Mouse (Mus musculus) heart, postnatal 4 days (tissue): ENCODE data around the gene Pik3cd. TPM values are rescaled to one million over a fixed set of nuclear protein-coding genes. Genes with fewer than 3 reads are reported as not detected.

Experiments
- DNase-seq: peaks from one replicate; pipeline ENCODE4 v3.0.0; 2021
- total RNA-seq, 2 experiments: library from RNA; stranded (reverse); gene quantifications; 2 replicates each; pipeline ENCODE4 v1.2.3; 2021

The Pik3cd gene
- total RNA-seq, 2 experiments from 2014 or later, result 3.1 to 4.5 TPM

DNA sequence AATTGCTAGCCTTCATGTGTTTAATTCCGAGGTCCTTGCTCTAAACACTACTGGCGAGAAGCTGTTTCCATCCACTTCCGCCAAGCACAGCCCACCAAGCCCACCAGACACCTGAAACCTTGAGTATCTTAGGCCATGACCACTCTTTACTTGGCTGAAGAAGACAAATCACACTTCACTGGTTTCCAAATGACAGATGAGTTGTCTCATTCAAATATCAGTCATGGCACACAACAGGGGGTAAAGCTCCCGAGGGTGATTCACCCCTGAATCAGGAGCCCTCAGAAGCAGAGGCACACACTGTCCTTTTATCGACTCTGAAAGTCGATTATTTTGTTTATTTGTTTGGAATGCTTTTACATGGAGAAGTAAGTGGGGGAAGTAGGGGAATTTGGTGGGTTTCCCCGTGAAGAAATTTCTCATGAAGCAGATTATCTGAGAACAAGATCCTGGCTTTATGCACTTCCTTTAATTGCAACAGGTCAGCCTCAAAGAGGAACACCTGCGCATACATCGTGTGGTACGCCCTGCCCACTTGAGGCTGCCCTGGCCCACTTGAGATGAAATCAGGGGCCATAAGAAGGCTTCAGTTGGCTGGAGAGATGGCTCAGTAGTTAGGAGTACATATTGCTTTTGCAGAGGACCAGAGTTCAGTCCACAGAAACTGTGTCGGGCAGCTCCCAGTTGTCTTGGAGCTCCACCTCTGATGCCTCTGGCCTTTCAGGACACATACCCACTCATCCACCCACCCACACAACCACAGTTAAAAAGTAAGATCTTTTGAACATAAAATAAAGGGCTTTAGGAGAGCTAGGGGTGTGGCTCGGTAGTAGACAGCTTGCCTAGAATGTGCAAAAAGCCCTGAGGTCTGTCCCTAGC, 12.3 kb downstream of the Pik3cd start:
- no peak for DNase-seq

DNA sequence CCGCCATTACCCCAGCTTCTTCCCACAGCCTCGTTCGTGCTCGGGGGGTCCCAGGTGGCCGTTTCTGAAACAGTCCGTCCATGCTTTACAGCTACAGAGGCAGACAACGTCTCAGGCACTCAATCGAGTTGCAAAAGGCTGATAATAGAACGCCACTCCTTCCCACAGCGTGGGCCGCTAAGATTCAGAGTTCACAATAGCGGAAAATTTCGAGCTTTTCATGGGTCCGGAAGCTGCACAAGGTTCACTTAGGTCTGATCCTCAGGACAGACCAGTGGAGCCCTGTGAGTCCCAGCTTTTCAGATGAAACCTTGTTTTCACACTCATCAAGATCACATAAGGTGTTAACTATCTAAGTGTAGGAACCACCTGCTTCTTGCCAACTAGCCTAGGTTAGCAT, 13.5 kb downstream of the Pik3cd start:
- DNase-seq, result no peak

DNA sequence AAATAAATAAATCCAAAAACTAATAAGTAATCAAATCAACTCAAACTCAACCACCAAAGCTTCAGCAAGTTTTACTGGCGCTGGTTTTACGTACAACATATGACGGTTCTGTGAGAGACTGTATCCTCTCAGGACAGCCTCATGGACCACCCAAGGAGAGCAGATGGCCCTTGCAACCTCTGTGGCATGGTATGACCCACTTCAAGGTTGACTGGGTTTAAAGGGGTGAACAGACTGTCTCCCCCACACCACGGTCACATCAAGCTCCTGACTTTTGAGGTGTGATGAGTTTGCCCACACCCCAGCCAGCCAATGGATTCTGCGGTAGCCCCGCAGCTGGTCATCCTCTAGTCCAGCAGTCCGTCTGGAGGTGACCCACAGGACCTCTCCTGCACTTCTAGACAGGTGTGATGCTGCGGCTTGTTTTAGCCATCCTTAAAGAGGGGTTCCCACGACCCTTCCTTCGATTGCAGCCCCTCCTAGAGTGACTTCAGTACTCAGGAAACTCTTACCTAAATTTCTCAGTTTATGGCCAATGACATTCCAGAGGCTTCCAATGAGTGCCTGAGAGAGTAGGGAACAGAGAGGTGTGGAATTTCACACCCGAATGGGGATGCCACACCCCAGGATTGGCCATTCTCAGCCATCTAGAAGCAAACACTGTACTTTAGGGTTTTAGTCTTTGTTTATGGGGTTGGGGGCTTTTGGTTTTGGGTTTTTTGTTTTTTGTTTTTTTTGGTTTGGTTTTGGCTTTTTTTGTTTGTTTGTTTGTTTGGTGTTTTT, 17.3 kb downstream of the Pik3cd start:
- no peak for DNase-seq

DNA sequence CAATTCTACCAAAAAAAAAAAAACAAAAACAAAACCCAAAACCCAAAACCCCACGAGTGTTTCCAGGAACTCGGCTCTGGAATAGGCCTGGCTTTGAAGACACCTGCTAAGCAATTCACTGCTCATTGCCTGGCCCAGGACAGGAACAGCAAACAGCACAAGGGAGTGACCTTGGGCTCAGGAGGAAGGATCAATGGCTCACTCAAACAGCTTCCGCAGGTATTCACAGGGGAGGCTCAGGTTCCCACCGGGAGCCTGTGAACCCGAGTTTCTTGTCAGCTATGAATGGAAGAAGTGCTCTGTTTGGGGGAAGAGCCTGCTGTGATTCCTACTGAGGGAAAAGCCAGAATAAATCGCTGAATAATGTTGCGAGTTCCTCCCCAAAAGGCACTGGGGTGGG, 18.5 kb downstream of the Pik3cd start:
- DNase-seq, result no peak

DNA sequence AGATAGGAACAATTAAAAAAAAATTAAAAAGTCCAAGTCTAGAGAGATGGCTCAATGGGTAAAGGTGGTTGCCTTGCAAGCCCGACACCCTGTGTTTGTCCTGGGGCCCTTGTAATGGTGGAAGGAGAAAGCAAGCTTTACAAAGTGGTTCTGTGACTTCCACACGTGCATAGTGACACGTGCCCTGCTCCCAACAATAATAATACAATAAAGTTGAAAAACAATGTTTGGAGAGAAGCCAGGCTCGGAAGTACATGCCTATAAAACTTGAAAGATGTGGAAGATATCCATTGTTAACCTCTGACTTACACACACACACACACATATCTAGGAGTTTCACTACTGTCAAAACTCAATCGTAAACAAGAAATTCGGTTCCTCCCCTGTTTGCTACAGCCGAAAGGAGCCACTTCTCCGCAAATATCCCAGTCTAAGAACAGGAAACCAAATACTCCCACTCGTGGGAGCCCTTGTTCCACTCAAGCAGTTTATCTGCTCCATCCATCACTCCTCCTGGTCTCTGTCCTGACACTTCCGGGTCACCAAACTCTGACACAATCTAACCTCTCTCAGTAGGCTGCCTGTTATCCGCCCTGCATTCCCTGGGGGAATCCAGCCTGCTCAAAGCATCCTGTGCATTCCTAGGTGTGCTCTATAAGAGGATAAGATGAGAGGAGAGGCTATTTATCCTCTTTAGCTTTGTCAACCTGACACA, 23.2 kb downstream of the Pik3cd start:
- DNase-seq, result no peak

DNA sequence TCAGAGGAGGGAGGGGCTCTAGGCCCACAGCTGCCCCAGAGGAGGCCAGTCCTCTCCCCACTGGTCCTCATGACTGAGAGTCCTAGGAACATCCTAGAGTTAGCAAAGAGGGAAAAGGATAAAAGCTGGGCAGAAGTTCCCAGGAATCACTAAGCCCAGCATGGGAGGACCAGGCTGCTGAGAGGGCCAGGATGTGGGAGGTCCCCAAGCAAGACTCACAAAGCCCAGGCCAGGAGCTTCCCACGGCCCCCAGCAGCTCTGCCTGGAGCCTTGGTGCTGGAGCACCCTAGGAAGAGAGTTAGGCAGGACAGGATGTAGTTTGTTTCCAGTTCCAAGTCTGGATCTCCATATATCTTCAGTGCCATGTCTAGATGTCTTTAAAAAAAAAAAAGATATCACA, 24.4 kb downstream of the Pik3cd start:
- DNase-seq, result no peak

DNA sequence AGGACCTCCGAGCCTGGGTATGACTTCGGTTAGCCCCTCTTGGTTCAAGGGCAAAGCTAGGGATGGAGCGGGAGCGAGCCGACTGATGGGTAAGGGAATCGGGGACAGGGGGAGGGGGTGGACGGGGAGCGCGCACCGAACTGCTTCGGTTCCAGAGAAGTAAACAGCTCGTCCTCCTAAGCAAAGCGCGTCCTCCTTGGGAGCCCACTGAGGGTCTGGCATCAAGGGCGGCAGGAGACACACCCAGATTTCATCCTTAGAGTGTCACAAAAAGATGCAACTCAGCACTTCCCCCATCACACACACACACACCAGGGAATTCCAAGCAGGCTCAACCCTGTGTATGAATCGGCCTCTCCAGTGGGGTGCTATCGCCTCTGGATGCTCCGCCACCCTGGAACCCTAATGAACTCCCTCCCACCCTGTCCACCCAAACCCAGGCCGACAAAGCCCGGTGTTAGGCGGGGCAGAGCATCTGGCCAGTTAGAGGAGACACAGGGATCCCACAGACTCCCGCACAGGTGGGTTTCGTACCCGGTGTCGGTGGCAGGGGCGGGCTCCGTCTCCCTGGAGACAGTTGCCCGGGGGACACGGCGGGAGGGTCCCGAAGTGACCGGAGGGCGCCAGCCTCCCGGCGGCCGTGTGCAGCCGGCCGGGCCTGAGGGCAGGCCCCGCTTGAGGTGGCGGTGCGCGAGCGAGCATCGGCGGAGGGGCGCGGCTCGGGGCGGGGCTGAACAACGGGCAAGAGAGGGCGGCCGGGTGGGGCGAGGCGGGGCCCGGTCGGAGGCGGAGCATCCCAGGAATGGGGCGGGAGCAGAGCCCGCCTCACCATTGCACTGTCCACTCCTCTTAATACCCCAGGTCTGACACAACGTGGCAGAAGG, 26.8 kb downstream of the Pik3cd start:
- DNase-seq, result peak; percentile 85

DNA sequence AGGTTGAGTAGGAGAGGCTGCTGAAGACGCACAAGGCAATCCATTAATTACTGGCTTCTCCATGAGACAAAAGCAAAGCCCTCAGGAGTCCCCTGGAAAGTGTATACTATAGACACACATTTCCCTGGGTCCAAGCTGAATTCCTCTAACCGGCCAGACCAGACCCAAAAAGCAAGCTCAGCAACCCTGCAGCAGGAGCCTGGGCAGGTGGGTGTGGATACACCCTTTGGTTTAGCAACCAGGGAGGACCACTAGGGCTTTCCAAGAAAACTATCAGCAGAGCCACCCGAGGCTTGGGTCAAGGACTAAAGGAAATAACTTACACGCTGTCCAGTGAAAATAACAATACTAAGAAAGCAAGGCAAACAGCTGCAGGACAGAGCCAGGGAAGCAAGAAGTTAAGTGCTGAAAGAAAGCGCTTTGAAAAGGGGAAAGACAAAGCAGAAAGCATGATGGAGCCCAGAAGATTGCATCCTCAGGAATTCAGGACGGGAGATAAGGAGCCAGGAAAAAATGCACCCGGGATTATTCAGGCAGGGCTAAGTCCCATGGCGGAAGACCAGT, 27.5 kb downstream of the Pik3cd start:
- DNase-seq, result no peak

DNA sequence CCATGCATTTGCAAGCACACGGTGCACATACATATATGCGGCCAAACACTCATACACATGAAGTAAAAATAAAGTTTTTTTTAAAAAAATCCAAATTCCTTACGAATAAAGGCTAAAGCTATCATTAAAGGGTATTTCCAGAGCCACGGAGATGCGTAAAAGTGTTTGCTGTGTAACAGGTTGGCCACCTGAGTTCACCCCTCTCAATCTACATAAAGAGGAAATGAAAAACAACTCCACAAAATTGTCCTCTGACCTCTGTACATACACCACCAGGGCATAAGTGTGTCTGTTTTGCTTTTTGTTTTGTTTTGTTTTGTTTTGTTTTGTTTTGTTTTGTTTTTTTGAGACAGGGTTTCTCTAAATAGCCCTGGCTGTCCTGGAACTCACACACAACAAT, 29.6 kb downstream of the Pik3cd start:
- DNase-seq, result no peak

DNA sequence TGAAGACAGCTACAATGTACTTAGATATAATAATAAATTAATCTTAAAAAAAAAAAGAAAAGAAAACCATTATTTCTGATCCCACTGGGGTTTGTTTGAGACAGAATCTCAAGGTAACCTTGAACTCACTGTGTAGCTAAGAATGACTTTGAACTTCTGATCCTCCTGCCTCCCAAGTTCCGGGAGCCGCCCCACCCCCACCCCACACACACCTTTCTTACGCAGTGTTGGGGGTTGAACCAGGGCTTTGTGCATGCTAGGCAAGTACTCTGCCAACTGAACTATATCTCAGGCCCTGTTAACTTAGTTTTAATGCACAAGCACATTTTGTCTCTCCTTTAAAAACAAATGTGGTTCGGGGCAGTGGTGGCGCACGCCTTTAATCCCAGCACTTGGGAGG, 31.2 kb downstream of the Pik3cd start:
- no peak for DNase-seq

DNA sequence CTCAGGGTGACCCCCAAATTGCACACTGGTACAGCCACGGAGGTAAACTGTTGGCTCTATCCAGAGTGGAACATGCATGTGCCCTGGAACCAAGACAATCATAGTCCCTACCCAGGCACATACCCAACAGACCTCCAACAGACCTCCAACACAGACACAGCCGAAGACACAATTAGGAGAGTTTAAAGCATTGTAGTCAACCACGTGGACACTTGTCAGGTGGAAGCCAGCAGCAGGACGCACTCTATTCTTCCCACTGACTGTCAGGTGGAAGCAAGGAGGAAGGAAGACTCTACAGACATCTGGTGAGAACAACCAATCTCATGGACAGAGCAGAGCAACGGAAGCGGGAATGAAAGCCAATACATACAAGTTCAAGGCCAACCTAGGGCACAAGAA, 36.7 kb downstream of the Pik3cd start:
- DNase-seq, result no peak

DNA sequence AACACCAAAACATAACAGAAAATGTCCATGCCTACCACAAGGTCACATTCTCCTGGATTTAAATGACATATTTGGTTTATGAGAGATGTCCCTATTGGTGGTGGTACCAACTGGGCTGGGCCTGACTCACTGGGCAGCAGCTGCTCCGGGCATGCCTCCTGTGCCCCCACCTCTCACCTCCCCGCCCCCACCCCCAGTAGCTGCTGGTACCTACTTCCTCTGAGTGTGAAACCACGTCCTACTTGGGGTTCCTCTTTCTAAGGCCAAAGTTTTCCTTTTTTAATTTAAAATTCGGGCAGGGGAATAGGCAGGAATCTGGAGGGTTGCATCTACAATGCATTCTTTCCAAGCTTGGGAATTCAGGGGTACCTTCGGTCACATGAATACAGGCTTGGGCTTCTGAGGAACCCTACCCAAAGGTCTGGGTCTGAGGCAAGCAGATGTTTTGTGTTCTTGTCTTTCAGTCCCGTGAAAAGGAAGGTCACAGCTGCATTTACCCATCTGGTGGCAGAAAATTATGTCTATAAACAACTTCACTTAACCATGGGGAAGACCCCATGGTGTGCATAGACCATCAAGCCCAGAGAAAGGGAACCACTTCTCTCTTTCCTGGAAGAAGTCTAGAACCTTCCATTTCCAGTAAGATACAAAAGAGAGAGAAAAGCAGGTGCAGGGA, 37.2 kb downstream of the Pik3cd start:
- no peak for DNase-seq

DNA sequence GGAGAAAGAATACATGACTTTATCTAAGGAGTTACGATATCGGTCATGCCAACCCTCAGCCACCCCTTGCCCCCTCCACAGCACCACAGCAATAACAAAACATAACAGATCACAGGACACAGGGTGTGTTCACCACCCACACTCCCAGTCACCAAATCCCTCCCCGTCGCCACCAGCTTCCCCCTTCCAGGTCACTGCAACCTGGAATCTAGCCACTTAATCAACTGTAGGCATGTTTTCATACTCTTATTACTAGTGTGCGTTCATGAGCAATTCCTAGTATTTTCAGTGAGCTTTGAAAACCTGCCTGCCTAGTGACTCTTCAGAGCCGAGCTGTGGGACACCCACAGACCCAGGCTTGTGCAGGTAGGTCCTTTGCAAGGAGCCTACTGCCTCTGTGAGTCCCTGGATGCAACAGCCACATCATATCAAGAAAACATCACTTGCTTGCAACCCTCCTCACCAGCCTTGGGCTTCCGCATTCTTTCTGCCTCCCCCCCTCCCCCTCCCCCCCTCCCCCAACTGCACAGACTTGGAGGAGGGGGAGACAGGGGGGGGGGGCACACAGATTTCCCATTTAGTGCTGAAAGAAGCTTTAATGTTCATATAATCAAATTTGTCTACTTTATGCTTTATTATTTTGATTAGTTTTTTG, 38.4 kb downstream of the Pik3cd start:
- DNase-seq, result no peak

DNA sequence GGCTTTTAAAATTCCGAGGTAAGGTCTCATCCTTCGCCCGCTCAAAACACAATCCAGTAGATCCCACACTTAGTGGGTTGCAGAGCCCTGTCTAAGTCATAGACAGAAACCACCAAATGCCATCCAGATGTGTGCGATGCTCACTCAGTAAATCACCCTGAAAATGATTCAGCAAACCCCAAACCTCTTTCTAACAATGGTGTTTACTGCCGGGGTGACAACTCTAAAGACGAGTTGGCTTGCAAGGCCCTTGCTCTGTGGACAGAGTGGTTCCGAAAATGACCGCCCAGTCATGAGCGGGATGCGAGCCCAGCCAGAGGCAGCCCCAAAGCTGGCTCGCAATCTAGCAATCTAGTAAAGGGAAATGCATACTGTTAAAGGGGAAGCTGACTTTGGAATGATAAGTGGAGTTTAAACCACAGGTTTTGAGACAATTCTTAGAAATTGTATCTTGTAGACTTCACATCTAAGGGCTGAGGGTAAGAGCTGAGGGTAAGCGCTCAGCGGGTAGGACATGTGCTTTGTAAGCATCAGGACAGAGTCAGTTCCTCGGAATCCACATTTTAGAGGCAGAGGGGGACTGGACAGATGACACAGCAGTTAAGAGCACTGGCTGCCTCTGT, 40.3 kb downstream of the Pik3cd start:
- no peak for DNase-seq

DNA sequence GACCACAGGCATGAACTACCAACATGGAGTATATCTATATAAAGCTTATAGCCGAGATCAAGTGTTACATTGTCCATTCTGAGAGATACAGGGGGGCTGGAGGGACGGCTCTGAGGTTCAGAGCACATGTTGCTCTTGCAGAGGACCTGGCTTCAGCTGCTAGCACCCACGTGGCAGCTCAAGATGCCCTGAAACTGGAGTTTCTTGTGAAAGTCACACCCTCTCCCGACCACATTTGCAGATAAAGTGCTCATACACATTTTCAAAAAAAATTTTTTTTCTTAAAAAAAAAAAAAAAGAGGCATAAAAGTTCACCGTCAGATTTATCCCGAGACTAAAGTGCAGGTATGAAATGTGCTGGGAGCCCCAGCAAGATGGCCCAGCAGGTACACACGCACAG, 41.8 kb downstream of the Pik3cd start:
- no peak for DNase-seq

DNA sequence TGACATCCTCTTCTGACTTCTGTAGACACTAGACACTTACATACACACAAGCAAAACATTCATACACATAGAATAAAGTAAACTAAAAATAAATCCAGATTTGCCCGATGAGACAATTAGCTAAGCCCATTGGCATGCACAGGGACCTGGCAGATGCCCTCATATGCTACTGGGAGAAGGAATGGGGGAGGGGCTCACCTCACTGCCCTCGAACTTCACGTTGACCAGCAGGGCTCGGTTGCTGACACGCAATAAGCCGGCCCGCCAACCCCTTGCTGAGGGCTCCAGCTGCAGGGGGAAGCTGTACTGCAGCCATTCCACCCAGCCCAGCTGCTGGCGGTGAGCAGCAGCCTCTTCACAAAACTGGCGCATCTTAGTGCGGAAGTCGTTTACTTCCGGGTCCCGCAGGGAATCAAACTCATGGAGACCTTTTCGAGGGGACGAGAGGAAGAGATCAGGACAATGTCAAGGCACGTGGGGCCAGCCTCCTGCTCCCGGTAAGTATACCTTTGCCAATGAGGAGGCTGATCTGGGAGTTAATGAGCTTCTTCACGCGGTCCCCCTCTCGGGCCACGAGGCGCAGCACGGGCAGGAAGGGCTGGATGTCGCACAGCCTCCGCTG, 42.8 kb downstream of the Pik3cd start:
- DNase-seq, result peak; percentile 49

DNA sequence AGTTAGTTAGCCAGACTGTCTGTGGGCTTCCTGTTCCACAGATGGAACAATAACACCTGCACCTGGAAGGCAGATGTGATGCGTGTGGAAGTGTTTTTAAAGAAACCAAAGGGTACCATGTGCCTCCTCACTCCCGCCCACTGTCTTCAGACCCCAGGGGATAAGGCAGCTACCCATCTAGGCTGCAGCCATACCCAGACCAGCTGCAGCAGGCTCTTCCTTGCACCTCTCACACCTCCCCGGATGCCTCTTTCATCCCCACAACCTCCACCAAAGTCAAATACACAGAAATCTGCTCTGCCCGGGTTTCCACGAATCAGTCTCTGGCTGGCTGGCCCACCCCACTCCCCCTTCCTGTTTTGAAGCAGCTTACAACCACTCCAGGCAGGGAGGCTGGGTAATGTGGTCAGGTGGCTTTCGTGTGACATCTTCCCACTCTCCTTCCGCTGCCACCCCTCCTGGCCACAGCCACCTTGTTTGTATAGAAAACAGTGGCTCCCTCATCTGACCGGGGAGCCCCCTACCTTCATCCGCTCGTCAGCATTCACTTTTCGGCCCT, 44.4 kb downstream of the Pik3cd start:
- no peak for DNase-seq

DNA sequence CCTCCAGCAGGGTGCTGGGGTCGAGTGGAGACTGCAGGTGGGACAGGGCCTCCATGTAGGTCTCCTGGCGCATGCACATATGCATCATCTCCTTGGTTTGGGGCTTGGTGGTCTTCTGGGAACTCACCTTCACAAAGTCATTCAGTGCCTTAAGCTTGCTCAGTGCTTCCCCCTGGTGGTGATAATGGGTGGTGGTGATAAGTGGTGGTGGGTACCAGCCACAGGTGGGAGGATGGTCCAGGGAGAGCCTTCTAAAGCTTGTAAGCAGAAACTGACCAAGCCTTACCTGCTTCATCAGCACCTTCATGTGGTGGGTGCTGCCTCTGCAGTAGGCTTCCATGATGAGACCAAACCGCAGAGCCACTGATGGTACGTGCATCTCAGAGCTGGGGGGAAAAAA, 48.1 kb downstream of the Pik3cd start:
- DNase-seq, result peak; percentile 45

DNA sequence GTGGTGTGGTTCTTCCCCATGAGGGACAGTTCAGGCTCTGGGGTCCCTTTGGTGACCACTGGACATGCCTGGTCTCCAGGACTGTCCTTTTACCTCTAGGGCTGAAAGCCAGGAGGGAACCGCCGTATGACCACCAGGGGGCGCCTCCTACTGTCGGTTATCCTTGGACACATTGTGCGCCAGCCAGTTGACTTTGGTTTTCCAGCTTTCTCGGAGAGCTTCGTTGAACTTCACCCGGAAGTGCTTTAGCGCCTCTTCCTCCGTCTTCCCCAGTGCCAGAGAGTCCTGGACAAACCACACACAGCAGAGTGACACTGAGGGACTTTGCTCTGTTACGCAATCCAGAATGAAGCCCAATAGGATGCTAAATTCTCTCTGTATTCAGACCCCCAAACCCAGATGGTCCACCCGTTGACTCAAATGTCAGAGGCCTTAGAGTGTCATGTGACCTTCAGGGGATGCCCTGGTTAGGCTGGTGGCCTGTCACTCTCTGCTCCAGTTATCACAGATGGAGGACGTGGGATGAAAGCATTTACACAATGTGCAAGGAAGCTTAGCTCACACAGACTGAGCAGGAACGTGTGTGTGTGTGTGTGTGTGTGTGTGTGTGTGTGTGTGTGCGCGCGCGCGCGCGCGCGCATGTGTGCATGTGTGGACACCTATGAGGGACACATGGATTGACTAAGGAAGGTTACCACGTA, 51.7 kb downstream of the Pik3cd start:
- DNase-seq, result peak; percentile 91
